Mouse (Mus musculus): ENCODE data around the gene AC109138.7.

- TF ChIP-seq POLR2A (IDR thresholded peaks at IDR 0.05; ENCODE audit: insufficient read length, low read depth) (no peak), MAX (IDR thresholded peaks at IDR 0.05; ENCODE audit: low read depth) (no peak), POLR2AphosphoS2 (IDR thresholded peaks at IDR 0.05; ENCODE audit: insufficient read length, low read depth) (no peak), USF1 (IDR thresholded peaks at IDR 0.05; ENCODE audit: low read depth) (no peak), MYOG (IDR thresholded peaks at IDR 0.05; ENCODE audit: control insufficient read depth in 1 of 3, insufficient read depth in 1 of 3, insufficient read length in 2 of 3, low read depth in 2 of 3) (no peak), SRF (IDR thresholded peaks at IDR 0.05; ENCODE audit: control insufficient read depth, insufficient read length, low read depth) (no peak), TCF12 (IDR thresholded peaks at IDR 0.05; ENCODE audit: insufficient read depth, poor library complexity, severe bottlenecking) (no peak), TCF3 (IDR thresholded peaks at IDR 0.05; ENCODE audit: insufficient read length, low read depth) (no peak), E2F4 (IDR thresholded peaks at IDR 0.05; ENCODE audit: insufficient read depth) (no peak), MYOD1 (IDR thresholded peaks at IDR 0.05; ENCODE audit: control insufficient read depth in 1 of 3, insufficient read length in 2 of 3, low read depth in 2 of 3) (no peak), CEBPB (IDR thresholded peaks at IDR 0.05; ENCODE audit: insufficient read depth, poor library complexity, severe bottlenecking) (no peak)
These were observed 49.4 kb upstream of the AC109138.7 start for GRCm38 (mm10) chr19:4164721-4165120.
